1 mouse cellular context compared by ENCODE assay signal in the genomic region with DNA sequence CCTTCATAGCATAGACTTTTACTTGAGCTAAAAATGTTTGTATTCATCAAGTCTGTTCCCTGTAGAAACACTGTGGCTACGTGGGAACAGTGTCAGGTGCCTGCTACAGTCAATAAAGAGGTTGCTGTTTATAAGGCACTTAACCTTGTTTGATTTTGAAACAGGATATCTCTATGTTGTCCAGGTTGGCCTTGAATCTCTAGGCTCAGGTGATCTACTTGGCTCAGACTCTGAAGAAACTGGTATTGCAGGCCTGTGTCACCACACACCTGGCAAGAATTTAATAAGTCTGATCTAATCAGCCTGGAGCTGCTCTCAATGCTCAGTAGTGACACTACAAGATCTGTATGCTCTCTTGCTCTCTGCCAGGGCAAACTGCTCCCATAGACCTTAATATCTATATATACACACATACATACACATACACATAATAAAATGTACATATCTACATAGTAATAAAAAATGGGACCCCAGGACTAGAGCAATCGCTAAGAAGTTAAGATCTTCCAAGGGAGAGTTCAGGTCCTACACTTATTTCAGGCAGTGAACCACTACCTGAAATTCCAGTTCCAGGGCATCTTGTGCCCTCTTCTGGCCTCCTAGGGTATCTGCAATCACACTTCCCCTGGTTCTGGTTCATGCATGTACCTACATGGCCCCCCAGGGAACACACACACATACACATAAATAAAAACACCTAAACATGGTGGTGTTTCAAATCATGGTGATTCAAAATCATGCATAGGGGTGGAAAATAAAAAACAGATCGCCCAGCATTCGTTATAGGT.
TF ChIP-seq lines count a peak whose summit lies in the region.

No protein-coding gene starts in this region.

TF ChIP-seq in MEL, 35 proteins besides CTCF, POLR2A, EP300 and RAD21 (continued from another document):
- 0 out of 2 replicates have a peak, but pooled peaks have one; percentile 24 for TF ChIP-seq TBP (IDR thresholded peaks at IDR 0.05; ENCODE audit: low read depth, low read length)
- TF ChIP-seq SIN3A (IDR thresholded peaks at IDR 0.05; ENCODE audit: low read length) = peak; percentile 56; the same call in 1 of the 2 replicates
- TF ChIP-seq MEF2A (IDR thresholded peaks at IDR 0.05; ENCODE audit: extremely low read depth, insufficient replicate concordance, low read depth, low read length, poor library complexity, severe bottlenecking) = no peak
- peak; percentile 94 for TF ChIP-seq SMC3 (IDR thresholded peaks at IDR 0.05; ENCODE audit: low read depth, low read length)
- peak; percentile 90 for TF ChIP-seq ZC3H11A (IDR thresholded peaks at IDR 0.05; ENCODE audit: low read depth, low read length)
- TF ChIP-seq POLR2AphosphoS2 (IDR thresholded peaks at IDR 0.05; ENCODE audit: low read length) = no peak
